Mouse (Mus musculus) C2C12 (cell line): ENCODE results near the gene Bmper. TPM values are rescaled to one million over a fixed set of nuclear protein-coding genes. Genes with fewer than 3 reads are reported as not detected.

Experiments used
- H3K27me3 ChIP-seq: one replicate; pipeline ENCODE4 v1.6.1; 2011; ENCODE audit not compliant: control insufficient read depth, insufficient read depth, insufficient read length
- H3K36me3 ChIP-seq: one replicate; pipeline ENCODE4 v1.6.1; 2011; ENCODE audit not compliant: control insufficient read depth, insufficient read depth
- H3K4me3 ChIP-seq: one replicate; pipeline ENCODE4 v1.5.1; 2011; ENCODE audit warnings: mild to moderate bottlenecking, control low read depth; ENCODE audit not compliant: poor library complexity, insufficient read depth, severe bottlenecking
- H3K79me2 ChIP-seq: one replicate; pipeline ENCODE4 v1.6.1; 2011; ENCODE audit not compliant: control insufficient read depth, insufficient read depth
- H3K79me3 ChIP-seq: one replicate; pipeline ENCODE4 v1.6.1; 2011; ENCODE audit warnings: low read depth, control low read depth
- H3ac ChIP-seq: one replicate; pipeline ENCODE3; 2011; ENCODE audit warnings: low read depth; ENCODE audit not compliant: control insufficient read depth, insufficient read length
- CEBPB ChIP-seq: IDR thresholded peaks from one replicate; pipeline ENCODE4 v1.6.1; 2011; ENCODE audit warnings: low read depth, mild to moderate bottlenecking, control low read depth, moderate library complexity
- CTCF ChIP-seq: IDR thresholded peaks from one replicate; pipeline ENCODE4 v1.5.1; 2011; ENCODE audit not compliant: control insufficient read depth, insufficient read depth, insufficient read length
- FOSL1 ChIP-seq: IDR thresholded peaks from one replicate; pipeline ENCODE4 v1.8.0; 2011; ENCODE audit warnings: mild to moderate bottlenecking, low read length; ENCODE audit not compliant: poor library complexity, insufficient read depth, severe bottlenecking
- MAX ChIP-seq: IDR thresholded peaks from one replicate; pipeline ENCODE4 v1.6.1; 2011; ENCODE audit warnings: mild to moderate bottlenecking, control low read depth
- MYOD1 ChIP-seq: IDR thresholded peaks from one replicate; pipeline ENCODE4 v1.6.1; 2011; ENCODE audit warnings: low read depth; ENCODE audit not compliant: control insufficient read depth, insufficient read length
- MYOG ChIP-seq: IDR thresholded peaks from one replicate; pipeline ENCODE4 v1.6.1; 2011; ENCODE audit not compliant: control insufficient read depth, insufficient read length; ENCODE audit errors: extremely low read depth
- USF1 ChIP-seq: IDR thresholded peaks from one replicate; pipeline ENCODE4 v1.6.1; 2011; ENCODE audit warnings: low read depth, mild to moderate bottlenecking, control low read depth, moderate library complexity
- polyA plus RNA-seq: library from polyadenylated mRNA; unstranded; fragments of >200 nt; fragmentation: generic; extraction: Trizol; gene quantifications from one replicate; pipeline ENCODE4 v1.2.1, GENCODE M21; 2012; ENCODE audit warnings: missing spikeins

The Bmper gene
- polyA plus RNA-seq, 1 experiment, result 1.2 TPM

DNA sequence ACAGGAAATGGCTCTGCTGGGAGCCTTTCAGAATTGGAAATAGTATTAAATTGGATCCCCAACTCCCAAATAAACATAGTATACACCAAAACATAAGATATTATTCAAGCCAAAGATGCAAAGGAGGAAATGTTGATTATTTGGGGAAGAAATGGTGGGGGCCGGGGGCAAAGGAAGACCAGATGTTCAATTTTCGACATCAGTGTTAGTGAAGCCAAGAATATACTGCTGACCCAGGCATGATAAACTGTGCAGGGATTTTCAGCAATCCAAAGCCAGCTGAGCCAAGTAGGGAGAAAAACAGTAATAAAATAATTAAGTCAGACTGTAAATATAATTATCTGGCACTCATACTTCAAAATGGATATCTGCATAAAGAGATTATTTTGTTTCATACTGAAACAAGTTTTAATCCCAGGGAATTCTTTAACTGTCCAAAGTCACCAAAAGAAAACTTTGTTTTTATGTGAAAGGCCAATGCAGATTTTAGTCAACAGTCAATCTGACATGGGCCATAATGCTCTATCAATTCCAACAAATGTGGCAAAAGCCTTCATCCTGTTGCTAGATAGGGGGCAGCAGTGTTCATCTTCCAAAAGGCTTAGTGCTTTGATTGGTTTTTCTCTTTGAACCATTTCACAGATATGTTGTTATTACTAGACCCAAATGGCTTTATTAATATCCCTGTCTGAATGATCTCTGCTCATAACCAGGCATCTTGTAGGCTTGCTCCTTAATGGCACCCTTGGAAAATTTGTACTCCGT, 30.1 kb upstream of the Bmper start:
- no peak for TF ChIP-seq USF1
- no peak for TF ChIP-seq CEBPB
- no peaks in the 10 kb centered on the region for H3K27me3 ChIP-seq
- H3K79me3 ChIP-seq, result no peaks in the 10 kb centered on the region

DNA sequence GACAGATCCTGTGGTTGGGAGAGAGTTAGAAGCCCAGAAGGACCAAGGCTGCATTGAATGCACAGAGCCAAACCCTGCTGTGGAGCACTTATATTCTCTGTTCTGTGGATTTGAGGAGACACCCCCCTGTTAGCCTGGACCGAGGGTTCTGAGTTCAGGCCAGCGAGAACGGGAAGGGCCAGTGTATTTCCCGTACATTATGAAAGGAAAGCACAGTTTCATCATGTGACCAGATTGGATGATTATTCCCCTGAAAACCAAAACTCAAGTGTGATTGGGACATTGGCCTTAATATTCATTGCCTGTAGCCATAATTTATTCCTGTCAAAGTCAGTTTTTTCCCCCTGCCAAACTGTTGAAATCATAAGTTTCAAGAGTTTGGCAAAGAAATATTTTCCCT, 23.9 kb upstream of the Bmper start:
- no peak overlapping the region for H3ac ChIP-seq
- no peaks in the 10 kb centered on the region for H3K79me2 ChIP-seq
- no peaks in the 10 kb centered on the region for H3K27me3 ChIP-seq
- TF ChIP-seq MYOG (no peak), CTCF (no peak), USF1 (no peak), MAX (no peak), MYOD1 (no peak), FOSL1 (no peak), CEBPB (no peak)
- no peak overlapping the region for H3K4me3 ChIP-seq
- H3K36me3 ChIP-seq, result no peaks in the 10 kb centered on the region
- H3K79me3 ChIP-seq, result no peaks in the 10 kb centered on the region

More for the DNA sequence above, 30.1 kb upstream of the Bmper start:
- no peak overlapping the region for H3ac ChIP-seq
- no peaks in the 10 kb centered on the region for H3K36me3 ChIP-seq
- H3K4me3 ChIP-seq, result no peak overlapping the region
- H3K79me2 ChIP-seq, result no peaks in the 10 kb centered on the region

- H3K79me3 ChIP-seq, result no peaks in the 10 kb centered on the region
- H3K4me3 ChIP-seq, result no peak overlapping the region
- H3K36me3 ChIP-seq, result no peaks in the 10 kb centered on the region
- H3K79me2 ChIP-seq, result no peaks in the 10 kb centered on the region
- no peak overlapping the region for H3ac ChIP-seq
- TF ChIP-seq MYOG (no peak), MYOD1 (no peak), CTCF (no peak), USF1 (no peak), FOSL1 (no peak), MAX (no peak), CEBPB (no peak)
- H3K27me3 ChIP-seq, result no peaks in the 10 kb centered on the region
Observed at GRCm38 (mm10) chr9:23199841-23200240, 23.0 kb upstream of the Bmper start.

GRCm38 (mm10) chr9:23200828-23201227, 22.0 kb upstream of the Bmper start:
- H3K27me3 ChIP-seq, result no peaks in the 10 kb centered on the region
- no peaks in the 10 kb centered on the region for H3K36me3 ChIP-seq
- TF ChIP-seq MYOD1 (no peak), CTCF (no peak), FOSL1 (no peak), CEBPB (no peak), MYOG (no peak), USF1 (no peak), MAX (no peak)
- no peaks in the 10 kb centered on the region for H3K79me2 ChIP-seq
- no peak overlapping the region for H3ac ChIP-seq
- H3K79me3 ChIP-seq, result no peaks in the 10 kb centered on the region
- H3K4me3 ChIP-seq, result no peak overlapping the region

DNA sequence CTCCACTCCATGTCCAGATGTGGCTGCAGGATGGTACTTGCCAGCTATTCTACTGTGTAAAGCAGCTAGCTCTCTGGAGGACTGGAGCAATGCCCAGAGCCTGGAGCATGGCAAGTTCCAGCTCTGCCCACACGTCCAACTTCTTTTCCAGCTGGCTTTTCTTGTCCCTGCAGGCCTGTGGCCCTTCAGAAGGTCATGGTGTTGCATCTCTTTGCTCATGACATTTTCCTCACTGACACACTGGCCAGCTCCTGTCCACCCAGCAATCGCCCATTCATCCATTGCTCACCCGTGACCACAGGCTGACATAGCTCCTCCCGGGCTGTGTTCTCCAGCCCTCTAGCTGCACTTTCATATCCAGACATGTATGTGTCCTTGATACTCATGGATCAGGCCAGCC, 20.4 kb upstream of the Bmper start:
- Histone ChIP-seq H3K4me3 (no peak overlapping the region), H3K79me3 (no peaks in the 10 kb centered on the region), H3ac (no peak overlapping the region), H3K79me2 (no peaks in the 10 kb centered on the region), H3K27me3 (no peaks in the 10 kb centered on the region), H3K36me3 (no peaks in the 10 kb centered on the region)
- TF ChIP-seq FOSL1 (no peak), MYOG (no peak), USF1 (no peak), MYOD1 (no peak), MAX (no peak), CTCF (no peak), CEBPB (no peak)

DNA sequence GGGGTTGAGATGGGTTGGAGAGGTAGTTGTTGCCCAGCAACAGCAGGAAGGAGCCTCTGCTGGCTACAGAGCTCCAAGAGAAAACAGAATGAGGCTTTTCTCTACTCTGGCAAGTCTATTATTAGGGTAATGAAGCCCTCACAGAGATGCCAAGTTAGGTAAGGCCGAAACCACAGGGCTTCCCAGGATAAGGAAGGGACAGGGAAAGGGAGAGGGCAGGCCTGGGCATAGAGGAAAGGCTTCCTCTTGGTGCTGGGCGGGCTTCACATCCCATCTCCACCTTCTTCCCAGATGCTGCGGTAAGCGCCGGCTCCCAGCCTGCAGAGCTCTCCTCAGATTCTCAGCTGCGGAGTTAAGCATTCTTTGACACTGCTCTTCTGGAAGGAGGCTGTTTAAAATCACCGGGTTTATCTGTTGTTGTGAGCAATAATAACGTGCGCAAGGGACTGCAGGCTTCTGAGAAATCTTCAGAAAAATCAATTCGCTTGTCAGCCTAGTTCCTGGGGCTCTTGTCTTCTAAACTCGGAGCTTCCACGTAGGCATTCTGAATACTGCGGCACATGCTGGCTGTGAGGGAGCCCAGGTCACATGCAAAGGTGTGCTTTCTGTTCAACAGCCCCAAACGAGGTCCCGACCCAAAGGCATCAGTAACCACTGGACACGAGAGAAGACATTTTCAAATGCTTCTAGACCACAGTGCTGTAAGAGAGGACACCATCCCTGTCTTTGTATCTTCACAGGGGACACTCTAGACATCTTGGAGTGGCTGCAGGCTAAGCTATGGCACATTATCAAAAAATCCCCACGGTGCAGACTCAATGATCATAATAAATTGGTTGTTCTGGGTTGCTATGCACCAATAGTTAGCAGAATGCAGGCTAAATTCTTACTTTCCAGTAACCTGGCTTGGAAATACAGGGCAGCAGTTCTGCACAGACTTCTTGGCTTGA, 18.3 kb upstream of the Bmper start:
- H3K36me3 ChIP-seq, result no peaks in the 10 kb centered on the region
- TF ChIP-seq FOSL1 (no peak), MAX (no peak)
- H3K79me2 ChIP-seq, result no peaks in the 10 kb centered on the region
- no peak overlapping the region for H3K4me3 ChIP-seq
- H3ac ChIP-seq, result no peak overlapping the region
- no peaks in the 10 kb centered on the region for H3K27me3 ChIP-seq
- no peaks in the 10 kb centered on the region for H3K79me3 ChIP-seq
